Comparison of ENCODE assay signal across 9 mouse cellular contexts in genomic region chr4:89129311-89129913, GRCm38 (mm10). TPM values are rescaled to one million over a fixed set of nuclear protein-coding genes. Genes with fewer than 3 reads are reported as not detected.
A peak's percentile ranks its signal among the peaks of the same experiment; 100 is the strongest.
DNase-seq lines count a peak whose midpoint lies in the region; ATAC-seq lines count a peak whose summit lies in the region.
"Had no signal": no experiment of that assay in that cellular context is flagged by ENCODE, and none has a peak within 500 bp of the region (broad histone marks: within the 10 kb centered on the region; RNA-seq: fewer than 3 reads in every experiment).

No protein-coding gene starts in this region.

- H3K4me1 ChIP-seq in forebrain, embryonic 16.5 days (replicated peaks; ENCODE audit: control insufficient read depth, insufficient read depth, low read length): no peaks in the 10 kb centered on the region
- H3K4me1 ChIP-seq in hindbrain, embryonic 14.5 days (replicated peaks; ENCODE audit: control insufficient read depth, insufficient read depth, low read length): no peaks in the 10 kb centered on the region

- H3K9me3 ChIP-seq in forebrain, embryonic 16.5 days (ENCODE audit: control insufficient read depth, low read length): no peaks in the 10 kb centered on the region
- no peaks in the 10 kb centered on the region for H3K9me3 ChIP-seq in hindbrain, embryonic 14.5 days (ENCODE audit: control insufficient read depth, low read length)

- H3K4me3 ChIP-seq in forebrain, embryonic 16.5 days (replicated peaks; ENCODE audit: low read length): no peak overlapping the region
- no peak overlapping the region for H3K4me3 ChIP-seq in hindbrain, embryonic 14.5 days (replicated peaks; ENCODE audit: low read length)

- no peak overlapping the region for H3K27ac ChIP-seq in forebrain, embryonic 16.5 days (ENCODE audit: low read length)
- H3K27ac ChIP-seq in hindbrain, embryonic 14.5 days: no peak overlapping the region

- peak; percentile 76 for ATAC-seq in forebrain, embryonic 16.5 days
- ATAC-seq in hindbrain, embryonic 14.5 days (ENCODE audit: low FRiP score): peak; percentile 75

- no peak overlapping the region for H3K9ac ChIP-seq in forebrain, embryonic 16.5 days (replicated peaks; ENCODE audit: low read depth, low read length)
- H3K9ac ChIP-seq in hindbrain, embryonic 14.5 days: no peak overlapping the region

- DNase-seq in adrenal gland, adult (ENCODE audit: inconsistent age in 2 of 2, low spot score in 1 of 2): peak; percentile 51 to 93
- DNase-seq in adrenal gland, adult 8-10 months: no peak
- peak; percentile 75 for DNase-seq in c-Kit-positive CD71-positive TER-119-negative erythroid progenitor cells, embryonic 14.5 days (ENCODE audit: low read depth)
- DNase-seq in hindbrain, embryonic 14.5 days (ENCODE audit: low spot score): peak; percentile 88
- peak; percentile 78 to 79 for DNase-seq in layer of hippocampus, postnatal 10 days (ENCODE audit: low spot score in 2 of 2)
- peak; percentile 80 for DNase-seq in lung, postnatal 10 days
- peak; percentile 87 for DNase-seq in retina, embryonic 14.5 days (ENCODE audit: low spot score)

- H3K27me3 ChIP-seq in forebrain, embryonic 16.5 days (replicated peaks; ENCODE audit: control insufficient read depth, insufficient read depth, low read length): no peaks in the 10 kb centered on the region
- no peaks in the 10 kb centered on the region for H3K27me3 ChIP-seq in hindbrain, embryonic 14.5 days (ENCODE audit: control insufficient read depth, insufficient read depth, low read length)
- H3K27me3 ChIP-seq: CH12.LX had no signal

- WGBS in forebrain, embryonic 16.5 days: 3% methylated on average over 5 of the region's 5 CpGs
- 6% methylated on average over 5 of the region's 5 CpGs for WGBS in hindbrain, embryonic 14.5 days

- peak overlapping the region; percentile 8 for H3K4me2 ChIP-seq in forebrain, embryonic 16.5 days (ENCODE audit: low read length)
- peak overlapping the region; percentile 37 for H3K4me2 ChIP-seq in hindbrain, embryonic 14.5 days (replicated peaks)

- no peaks in the 10 kb centered on the region for H3K36me3 ChIP-seq in forebrain, embryonic 16.5 days (ENCODE audit: control insufficient read depth, insufficient read depth)
- no peaks in the 10 kb centered on the region for H3K36me3 ChIP-seq in hindbrain, embryonic 14.5 days (replicated peaks; ENCODE audit: control insufficient read depth, insufficient read depth)

RNA-seq across cellular contexts. Expression of gene Mtap, which starts 7.5 kb away (rescaled TPM):
- total RNA-seq in adrenal gland, adult 8-10 months (2022): 10 to 100 TPM; 33.3 to 51.7 (median 42.4) TPM
- polyA plus RNA-seq in forebrain, embryonic 16.5 days (2015; fragmentation: Nextera tagmentation; extraction: Ambion mirVana): 24.8 and 31.5 TPM in 2 replicates
- polyA plus RNA-seq in hindbrain, embryonic 14.5 days (2014; fragmentation: Nextera tagmentation; extraction: Ambion mirVana): 29.1 and 30.7 TPM in 2 replicates
- total RNA-seq in layer of hippocampus, postnatal 10 days (2021): 10 to 100 TPM; 11.1 to 12.0 TPM
- total RNA-seq: CH12.LX had no signal
